27 mouse cellular contexts compared by ENCODE assay signal in genomic region chr2:58795432-58795831, GRCm38 (mm10).
DNase-seq lines count a peak whose midpoint lies in the region; ATAC-seq and TF ChIP-seq lines count a peak whose summit lies in the region.
"Had no signal": no experiment of that assay in that cellular context is flagged by ENCODE, and none has a peak within 500 bp of the region (broad histone marks: within the 10 kb centered on the region; RNA-seq: fewer than 3 reads in every experiment).

No protein-coding gene starts in this region.

- peaks cover 10% of the 10 kb centered on the region for H3K36me3 ChIP-seq in liver, adult 2 months (ENCODE audit: control insufficient read depth, insufficient read depth, low read length)
- no peaks in the 10 kb centered on the region for H3K36me3 ChIP-seq in liver, embryonic 11.5 days (ENCODE audit: control insufficient read depth, insufficient read depth, low read length)
- H3K36me3 ChIP-seq: embryonic facial prominence, embryonic 13.5 days; embryonic facial prominence, embryonic 15.5 days; forebrain, embryonic 10.5 days; forebrain, embryonic 12.5 days; forebrain, embryonic 15.5 days; G1E had no signal

- TF ChIP-seq CTCF in liver, adult 2 months (IDR thresholded peaks at IDR 0.05; ENCODE audit: low read depth, low read length) = no peak
- no peak for TF ChIP-seq CTCF in Patski (IDR thresholded peaks at IDR 0.05)

- in situ Hi-C loops in Patski (cut with MboI; ENCODE audit: low pct_unique_long_range_greater_than_20kb) = no loop called here

- H3K4me2 ChIP-seq in liver, embryonic 11.5 days = no peak overlapping the region
- H3K4me2 ChIP-seq: embryonic facial prominence, embryonic 13.5 days; embryonic facial prominence, embryonic 15.5 days; forebrain, embryonic 12.5 days; forebrain, embryonic 15.5 days had no signal

- H3K27me3 ChIP-seq in liver, adult 2 months (ENCODE audit: control insufficient read depth, insufficient read depth, low read length) = no peaks in the 10 kb centered on the region
- H3K27me3 ChIP-seq in liver, embryonic 11.5 days (replicated peaks; ENCODE audit: control insufficient read depth, insufficient read depth, low read length) = no peaks in the 10 kb centered on the region
- no peaks in the 10 kb centered on the region for H3K27me3 ChIP-seq in Patski
- H3K27me3 ChIP-seq: CH12.LX; embryonic facial prominence, embryonic 13.5 days; embryonic facial prominence, embryonic 15.5 days; forebrain, embryonic 12.5 days; forebrain, embryonic 15.5 days had no signal

- POLR2A ChIA-PET in Patski (lab: Charles Lee) = no interaction called here

- no peaks in the 10 kb centered on the region for H3K9me3 ChIP-seq in liver, embryonic 11.5 days (ENCODE audit: control insufficient read depth, low read length)
- H3K9me3 ChIP-seq: embryonic facial prominence, embryonic 13.5 days; embryonic facial prominence, embryonic 15.5 days; forebrain, embryonic 10.5 days; forebrain, embryonic 12.5 days; forebrain, embryonic 15.5 days had no signal

- peak; percentile 6 for DNase-seq in liver, adult 2 months (ENCODE audit: extremely low read depth, low read depth, low spot score)
- DNase-seq in liver, embryonic 11.5 days (ENCODE audit: low spot score) = no peak
- DNase-seq in Muller cell, postnatal 12 days (ENCODE audit: inconsistent ontology term) = peak; percentile 34
- DNase-seq in Patski (ENCODE audit: low read depth, low spot score) = peak; percentile 28
- peak; percentile 32 for DNase-seq in fibroblast of lung, adult 2 months (ENCODE audit: low read depth)
- no peak for DNase-seq in kidney, adult 9 months
- DNase-seq: adrenal gland, adult 8-10 months; adrenal gland, postnatal 25 days; B cell, adult 2 months; cerebellum, adult 11 months; cerebellum, adult 18-20 months; cerebellum, adult 8-10 months; cerebellum, adult 9-11 months; cerebellum, postnatal 14 days; cerebellum, postnatal 36 days; embryo, embryonic 11 days; forebrain, postnatal 0 days had no signal

- ATAC-seq in liver, embryonic 11.5 days (replicated peaks; ENCODE audit: low FRiP score) = no peak
- peak; percentile 79 for ATAC-seq in Patski
- no peak for ATAC-seq in granulocyte monocyte progenitor cell, adult 5-6 weeks (replicated peaks; ENCODE audit: poor library complexity, severe bottlenecking)
- ATAC-seq in megakaryocyte, adult 5-6 weeks (ENCODE audit: poor library complexity, severe bottlenecking) = no peak
- ATAC-seq: CD4-positive, CD25-positive, alpha-beta regulatory T cell, adult 4 months; forebrain, postnatal 0 days had no signal

- CTCF ChIA-PET in Patski (lab: Charles Lee) = interaction anchor here (1.2 kb wide), 1 partner anchor 14 kb away, joined by 3 read pairs; no protein-coding TSS in a partner anchor

- WGBS in liver, adult 2 months = 90% methylated on average over 5 of the region's 5 CpGs
- WGBS in liver, embryonic 11.5 days = 84% methylated on average over 5 of the region's 5 CpGs

- H3K4me1 ChIP-seq in liver, adult 2 months (ENCODE audit: control insufficient read depth, insufficient read depth, low read length) = no peaks in the 10 kb centered on the region
- no peaks in the 10 kb centered on the region for H3K4me1 ChIP-seq in liver, embryonic 11.5 days (replicated peaks; ENCODE audit: control insufficient read depth, insufficient read depth, low read length)
- H3K4me1 ChIP-seq: forebrain, embryonic 15.5 days had no signal

- no peak for TF ChIP-seq POLR2A in liver, adult 2 months (IDR thresholded peaks at IDR 0.05; ENCODE audit: extremely low read depth, insufficient read depth, low read length)

- H3K27ac ChIP-seq in liver, adult 2 months (replicated peaks; ENCODE audit: insufficient read depth, low read depth, low read length) = no peak overlapping the region
- no peak overlapping the region for H3K27ac ChIP-seq in liver, embryonic 11.5 days (ENCODE audit: low read depth, low read length)
- H3K27ac ChIP-seq: embryonic facial prominence, embryonic 13.5 days; embryonic facial prominence, embryonic 15.5 days; forebrain, embryonic 10.5 days; forebrain, embryonic 12.5 days; forebrain, embryonic 15.5 days had no signal

- H3K4me3 ChIP-seq in liver, adult 2 months (ENCODE audit: insufficient read depth, low read depth, low read length) = no peak overlapping the region
- H3K4me3 ChIP-seq in liver, embryonic 11.5 days (ENCODE audit: low read depth, low read length) = no peak overlapping the region
- H3K4me3 ChIP-seq: embryonic facial prominence, embryonic 13.5 days; embryonic facial prominence, embryonic 15.5 days; forebrain, embryonic 10.5 days; forebrain, embryonic 12.5 days; forebrain, embryonic 15.5 days had no signal

- no peak overlapping the region for H3K9ac ChIP-seq in liver, adult 2 months (ENCODE audit: low read depth, low read length)
- no peak overlapping the region for H3K9ac ChIP-seq in liver, embryonic 11.5 days (ENCODE audit: low read depth, low read length)
- H3K9ac ChIP-seq: embryonic facial prominence, embryonic 13.5 days; embryonic facial prominence, embryonic 15.5 days; forebrain, embryonic 12.5 days; forebrain, embryonic 15.5 days; forebrain, postnatal 0 days had no signal

- H3K79me2 ChIP-seq in liver, adult 2 months (ENCODE audit: control insufficient read depth, insufficient read depth, low read length) = no peaks in the 10 kb centered on the region

Comparison
In these comparisons a context has a peak if more than half of its experiments do, and no peak if none do; other contexts are left out.
1. DNase-seq: peak in liver, adult 2 months (single experiment), Muller cell, postnatal 12 days (single experiment), Patski (single experiment) and fibroblast of lung, adult 2 months (single experiment); none in liver, embryonic 11.5 days (single experiment) and kidney, adult 9 months (single experiment).